Mouse (Mus musculus): ENCODE results near the gene E130208F15Rik. TPM values are rescaled to one million over a fixed set of nuclear protein-coding genes. Genes with fewer than 3 reads are reported as not detected.

E130208F15Rik gene
- polyA plus RNA-seq, 1 experiment from 2014 or later: not detected

DNA sequence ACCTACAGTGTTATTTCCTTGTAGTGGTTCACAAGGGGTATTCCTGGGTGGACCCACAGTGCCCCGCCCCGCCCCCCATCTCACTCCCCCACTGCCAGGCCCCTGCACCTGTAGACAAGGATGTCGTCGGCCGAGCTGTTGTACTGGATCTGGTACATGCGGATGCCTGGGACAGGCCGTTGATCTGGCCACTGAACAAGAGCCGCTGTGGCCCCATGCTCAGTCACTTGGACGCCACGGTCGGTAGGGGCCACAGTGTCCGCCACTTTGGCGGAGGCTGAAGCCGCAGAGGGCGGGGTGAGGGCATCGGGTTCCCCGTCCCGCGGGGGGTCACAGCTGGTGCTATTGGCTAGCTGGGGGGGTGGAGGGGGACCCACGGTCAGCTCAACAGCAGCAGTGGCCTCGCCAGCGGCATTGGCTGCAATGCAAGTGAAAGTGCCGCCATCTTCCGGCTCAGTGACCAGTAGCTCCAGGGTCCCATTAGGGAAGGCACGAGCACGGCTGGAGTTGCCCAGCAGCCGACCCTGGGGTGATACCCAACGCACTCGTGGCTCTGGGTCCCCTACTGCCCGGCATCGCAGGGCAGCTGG is 37.8 kb downstream of the E130208F15Rik start:
- DNase-seq (ENCODE audit: low spot score) (no peak), ATAC-seq (replicated peaks; ENCODE audit: low FRiP score) (no peak)
- 72% methylated on average over 31 of the region's 31 CpGs for WGBS
- Histone ChIP-seq H3K36me3 (ENCODE audit: control insufficient read depth, insufficient read depth, low read length) (no peaks in the 10 kb centered on the region), H3K27me3 (replicated peaks; ENCODE audit: control insufficient read depth, insufficient read depth, low read length) (peaks cover 35% of the 10 kb centered on the region), H3K27ac (ENCODE audit: low read depth, low read length) (peak overlapping the region; percentile 80), H3K9me3 (ENCODE audit: control insufficient read depth, low read length) (no peaks in the 10 kb centered on the region), H3K4me2 (peak overlapping the region; percentile 39), H3K4me3 (ENCODE audit: low read depth, low read length) (peak overlapping the region; percentile 3; the same call in 1 of the 2 replicates), H3K9ac (ENCODE audit: low read depth, low read length) (no peak overlapping the region), H3K4me1 (replicated peaks; ENCODE audit: control insufficient read depth, insufficient read depth, low read length) (0 out of 2 replicates have a peak, but pooled peaks cover 3% of the 10 kb centered on the region)

DNA sequence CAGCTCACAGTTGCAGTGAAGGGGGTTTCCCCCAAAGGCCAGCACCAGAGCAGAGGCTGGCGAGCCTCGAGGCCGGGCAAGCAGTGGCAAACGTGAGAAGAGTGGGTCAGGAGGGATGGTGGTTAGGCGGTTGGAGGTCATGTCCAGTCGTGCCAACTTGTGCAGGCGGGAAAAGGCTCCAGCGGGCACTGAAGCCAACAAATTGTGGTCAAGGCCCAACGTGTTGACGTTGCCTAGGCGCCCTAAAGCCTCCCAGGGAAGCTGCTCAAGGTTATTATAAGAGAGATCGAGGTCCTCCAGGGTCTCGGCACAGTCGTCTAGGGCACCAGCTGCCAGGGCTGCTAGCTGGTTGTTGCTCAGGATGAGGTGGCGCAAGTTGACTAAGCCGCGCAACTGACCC is 38.5 kb downstream of the E130208F15Rik start:
- H3K4me1 ChIP-seq (replicated peaks; ENCODE audit: control insufficient read depth, insufficient read depth, low read length): 0 out of 2 replicates have a peak, but pooled peaks cover 3% of the 10 kb centered on the region
- no peak for ATAC-seq (replicated peaks; ENCODE audit: low FRiP score)
- H3K36me3 ChIP-seq (ENCODE audit: control insufficient read depth, insufficient read depth, low read length): no peaks in the 10 kb centered on the region
- 85% methylated on average over 17 of the region's 17 CpGs for WGBS
- peaks cover 39% of the 10 kb centered on the region for H3K27me3 ChIP-seq (replicated peaks; ENCODE audit: control insufficient read depth, insufficient read depth, low read length)
- no peaks in the 10 kb centered on the region for H3K9me3 ChIP-seq (ENCODE audit: control insufficient read depth, low read length)
- H3K27ac ChIP-seq (ENCODE audit: low read depth, low read length): peak overlapping the region; percentile 80
- no peak overlapping the region for H3K9ac ChIP-seq (ENCODE audit: low read depth, low read length)
- peak overlapping the region; percentile 39; the same call in 1 of the 2 replicates for H3K4me2 ChIP-seq
- peak overlapping the region; percentile 3; the same call in 1 of the 2 replicates for H3K4me3 ChIP-seq (ENCODE audit: low read depth, low read length)
- no peak for DNase-seq (ENCODE audit: low spot score)

DNA sequence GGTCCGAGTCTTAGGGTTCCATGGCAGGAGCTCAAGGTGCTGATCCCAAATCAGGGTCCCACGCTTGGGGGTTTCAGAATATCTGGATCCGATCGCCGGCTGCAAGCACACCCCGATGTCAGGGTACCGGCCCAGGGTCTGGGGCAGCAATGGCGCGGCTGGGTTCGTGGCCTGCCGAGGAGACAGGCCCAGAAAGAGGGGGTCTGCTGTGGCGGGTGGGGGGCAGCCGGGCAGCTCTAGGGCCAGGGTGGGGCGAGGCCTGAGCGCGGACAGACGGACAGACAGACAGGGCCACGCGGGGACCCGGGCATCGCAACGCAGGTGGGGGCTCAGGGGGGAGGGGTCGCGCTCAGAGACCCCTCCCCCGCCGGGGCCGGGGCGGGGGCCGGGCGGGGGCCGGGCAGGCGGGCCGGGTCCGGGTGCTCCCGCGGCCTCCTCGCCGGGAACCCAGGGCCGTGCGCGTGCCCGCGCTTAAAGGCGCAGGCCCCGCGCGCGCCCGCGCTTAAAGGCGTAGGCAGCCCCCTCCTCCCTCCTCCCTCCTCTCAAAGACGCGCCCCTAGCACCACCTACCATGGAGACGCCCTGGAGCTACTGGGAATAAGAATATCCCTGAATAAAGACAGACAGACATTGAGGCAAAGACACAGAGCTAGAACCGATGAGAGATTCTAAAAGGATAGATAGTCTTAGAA is 41.3 kb downstream of the E130208F15Rik start, which contains the start of gene Lrfn3:
Gene Lrfn3 (minus strand): TSS at position 121 of the 692 bp plus-strand sequence.
- Histone ChIP-seq H3K4me2 (peak within 1 kb of the TSS; percentile 70), H3K4me1 (replicated peaks; ENCODE audit: control insufficient read depth, insufficient read depth, low read length) (no peaks in the 10 kb centered on the region), H3K9ac (ENCODE audit: low read depth, low read length) (peak within 1 kb of the TSS; percentile 64), H3K27me3 (replicated peaks; ENCODE audit: control insufficient read depth, insufficient read depth, low read length) (peaks cover 39% of the 10 kb centered on the region), H3K27ac (ENCODE audit: low read depth, low read length) (no peak within 1 kb of the TSS; the same call in 1 of the 2 replicates), H3K36me3 (ENCODE audit: control insufficient read depth, insufficient read depth, low read length) (no peaks in the 10 kb centered on the region), H3K4me3 (ENCODE audit: low read depth, low read length) (peak within 1 kb of the TSS; percentile 60), H3K9me3 (ENCODE audit: control insufficient read depth, low read length) (no peaks in the 10 kb centered on the region)
- WGBS: 2% methylated on average over 45 of the region's 55 CpGs
- ATAC-seq (replicated peaks; ENCODE audit: low FRiP score): no peak; the same call in 1 of the 2 replicates
- DNase-seq (ENCODE audit: low spot score): no peak

DNA sequence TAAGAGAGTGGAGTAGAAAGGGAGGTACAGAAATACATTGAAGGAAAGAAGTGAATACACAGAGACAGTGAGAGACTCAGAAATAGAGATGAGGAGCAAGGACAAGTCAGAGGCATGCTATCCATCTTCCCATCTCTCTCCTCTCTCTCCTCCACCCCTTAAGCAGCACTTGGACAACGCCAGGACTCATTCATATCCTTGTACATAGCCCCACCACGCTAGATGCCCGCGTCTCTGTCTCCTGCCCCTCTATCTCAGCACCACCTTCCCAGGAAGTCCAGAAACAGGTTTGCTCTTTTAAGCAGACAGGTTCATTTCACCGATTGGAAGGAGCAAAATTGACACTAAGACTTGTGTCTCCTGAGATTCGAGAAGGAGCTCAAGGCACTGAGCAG is 41.8 kb downstream of the E130208F15Rik start:
- no peak overlapping the region for H3K9ac ChIP-seq (ENCODE audit: low read depth, low read length)
- no peaks in the 10 kb centered on the region for H3K36me3 ChIP-seq (ENCODE audit: control insufficient read depth, insufficient read depth, low read length)
- H3K4me1 ChIP-seq (replicated peaks; ENCODE audit: control insufficient read depth, insufficient read depth, low read length): no peaks in the 10 kb centered on the region
- 55% methylated on average over 6 of the region's 6 CpGs for WGBS
- DNase-seq (ENCODE audit: low spot score): no peak
- H3K27ac ChIP-seq (ENCODE audit: low read depth, low read length): no peak overlapping the region
- peak overlapping the region; percentile 70 for H3K4me2 ChIP-seq
- peak overlapping the region; percentile 60 for H3K4me3 ChIP-seq (ENCODE audit: low read depth, low read length)
- no peak for ATAC-seq (replicated peaks; ENCODE audit: low FRiP score)
- H3K27me3 ChIP-seq (replicated peaks; ENCODE audit: control insufficient read depth, insufficient read depth, low read length): peaks cover 39% of the 10 kb centered on the region
- no peaks in the 10 kb centered on the region for H3K9me3 ChIP-seq (ENCODE audit: control insufficient read depth, low read length)

DNA sequence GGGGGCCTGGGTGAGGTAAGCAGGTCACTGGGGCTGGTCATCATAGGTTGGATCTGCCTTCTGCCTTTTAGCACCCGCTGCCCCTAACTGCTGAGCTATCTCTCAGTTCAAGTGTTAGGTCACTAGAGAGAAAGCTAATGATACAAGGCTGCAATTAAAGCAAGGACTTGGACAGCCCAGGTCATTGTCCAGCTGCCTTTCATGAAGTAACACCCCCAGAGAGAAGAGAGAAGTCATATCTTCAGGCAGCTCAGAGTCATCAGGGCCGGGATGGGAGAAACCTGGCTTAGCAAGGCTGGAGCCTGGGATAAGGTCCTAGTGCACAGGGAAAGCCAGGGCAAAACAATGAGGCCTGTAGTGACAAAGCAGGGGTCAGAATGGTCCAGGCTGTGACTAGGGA is 45.9 kb downstream of the E130208F15Rik start:
- peaks cover 18% of the 10 kb centered on the region for H3K27me3 ChIP-seq (replicated peaks; ENCODE audit: control insufficient read depth, insufficient read depth, low read length)
- no peak overlapping the region for H3K9ac ChIP-seq (ENCODE audit: low read depth, low read length)
- no peak overlapping the region for H3K4me3 ChIP-seq (ENCODE audit: low read depth, low read length)
- H3K27ac ChIP-seq (ENCODE audit: low read depth, low read length): no peak overlapping the region
- no peaks in the 10 kb centered on the region for H3K36me3 ChIP-seq (ENCODE audit: control insufficient read depth, insufficient read depth, low read length)
- H3K9me3 ChIP-seq (ENCODE audit: control insufficient read depth, low read length): no peaks in the 10 kb centered on the region
- no peak for DNase-seq (ENCODE audit: low spot score)
- no peak for ATAC-seq (replicated peaks; ENCODE audit: low FRiP score)
- no peak overlapping the region for H3K4me2 ChIP-seq
- no peaks in the 10 kb centered on the region for H3K4me1 ChIP-seq (replicated peaks; ENCODE audit: control insufficient read depth, insufficient read depth, low read length)
- WGBS: 62% methylated on average over 2 of the region's 2 CpGs

Other genes with a start within 250 kb of the E130208F15Rik start
- 3.9 and 4.1 TPM in 2 replicates for gene Zfp82, start 248.8 kb upstream of the E130208F15Rik start, polyA plus RNA-seq (2014; fragmentation: Nextera tagmentation; extraction: Ambion mirVana)
- 0.32 and 0.43 TPM in 2 replicates for gene Gm26920, start 231.3 kb upstream of the E130208F15Rik start, polyA plus RNA-seq (2014; fragmentation: Nextera tagmentation; extraction: Ambion mirVana)
- gene Zfp566, start 231.2 kb upstream of the E130208F15Rik start, polyA plus RNA-seq (2014; fragmentation: Nextera tagmentation; extraction: Ambion mirVana): 7.6 and 7.7 TPM in 2 replicates
- gene Zfp260, start 227.0 kb upstream of the E130208F15Rik start, polyA plus RNA-seq (2014; fragmentation: Nextera tagmentation; extraction: Ambion mirVana): 48.6 and 54.6 TPM in 2 replicates
- gene Zfp382, start 199.8 kb upstream of the E130208F15Rik start, polyA plus RNA-seq (2014; fragmentation: Nextera tagmentation; extraction: Ambion mirVana): 2.8 and 2.9 TPM in 2 replicates
- gene Zfp146, start 152.0 kb upstream of the E130208F15Rik start, polyA plus RNA-seq (2014; fragmentation: Nextera tagmentation; extraction: Ambion mirVana): 7.5 and 8.8 TPM in 2 replicates
- gene Cox7a1, start 137.6 kb upstream of the E130208F15Rik start, polyA plus RNA-seq (2014; fragmentation: Nextera tagmentation; extraction: Ambion mirVana): 4.7 and 5.1 TPM in 2 replicates
- gene Capns1, start 122.9 kb upstream of the E130208F15Rik start, polyA plus RNA-seq (2014; fragmentation: Nextera tagmentation; extraction: Ambion mirVana): 45.1 and 54.9 TPM in 2 replicates
- gene Polr2i, start 89.8 kb upstream of the E130208F15Rik start, polyA plus RNA-seq (2014; fragmentation: Nextera tagmentation; extraction: Ambion mirVana): 109 and 129 TPM in 2 replicates
- gene Tbcb, start 89.5 kb upstream of the E130208F15Rik start, polyA plus RNA-seq (2014; fragmentation: Nextera tagmentation; extraction: Ambion mirVana): 124 and 126 TPM in 2 replicates
- not detected in 2 replicates for gene Ovol3, start 86.0 kb upstream of the E130208F15Rik start, polyA plus RNA-seq (2014; fragmentation: Nextera tagmentation; extraction: Ambion mirVana)
- gene Thap8, start 41.6 kb upstream of the E130208F15Rik start, polyA plus RNA-seq (2014; fragmentation: Nextera tagmentation; extraction: Ambion mirVana): not detected in 2 replicates
- 15.3 and 16.0 TPM in 2 replicates for gene Wdr62, start 41.3 kb upstream of the E130208F15Rik start, polyA plus RNA-seq (2014; fragmentation: Nextera tagmentation; extraction: Ambion mirVana)
- 16.3 and 17.6 TPM in 2 replicates for gene Clip3, start 30.0 kb upstream of the E130208F15Rik start, polyA plus RNA-seq (2014; fragmentation: Nextera tagmentation; extraction: Ambion mirVana)
- gene Alkbh6, start 13.0 kb upstream of the E130208F15Rik start, polyA plus RNA-seq (2014; fragmentation: Nextera tagmentation; extraction: Ambion mirVana): 38.7 and 43.4 TPM in 2 replicates
- 25.6 and 28.9 TPM in 2 replicates for gene Syne4, start 6.9 kb upstream of the E130208F15Rik start, polyA plus RNA-seq (2014; fragmentation: Nextera tagmentation; extraction: Ambion mirVana)
- 13.5 and 14.6 TPM in 2 replicates for gene Sdhaf1, start 2.2 kb downstream of the E130208F15Rik start, polyA plus RNA-seq (2014; fragmentation: Nextera tagmentation; extraction: Ambion mirVana)
- gene Lrfn3, start 41.0 kb downstream of the E130208F15Rik start, polyA plus RNA-seq (2014; fragmentation: Nextera tagmentation; extraction: Ambion mirVana): 3.5 TPM in 2 replicates
- 60.6 and 61.9 TPM in 2 replicates for gene Tyrobp, start 92.0 kb downstream of the E130208F15Rik start, polyA plus RNA-seq (2014; fragmentation: Nextera tagmentation; extraction: Ambion mirVana)
- 2.2 and 2.9 TPM in 2 replicates for gene Hcst, start 98.1 kb downstream of the E130208F15Rik start, polyA plus RNA-seq (2014; fragmentation: Nextera tagmentation; extraction: Ambion mirVana)
- 1.8 and 3.6 TPM in 2 replicates for gene Nfkbid, start 100.0 kb downstream of the E130208F15Rik start, polyA plus RNA-seq (2014; fragmentation: Nextera tagmentation; extraction: Ambion mirVana)
- 18.4 and 19.1 TPM in 2 replicates for gene Aplp1, start 123.8 kb downstream of the E130208F15Rik start, polyA plus RNA-seq (2014; fragmentation: Nextera tagmentation; extraction: Ambion mirVana)
- 0.22 and 0.95 TPM in 2 replicates for gene Kirrel2, start 135.9 kb downstream of the E130208F15Rik start, polyA plus RNA-seq (2014; fragmentation: Nextera tagmentation; extraction: Ambion mirVana)
- 0.26 and 0.27 TPM in 2 replicates for gene Nphs1, start 136.6 kb downstream of the E130208F15Rik start, polyA plus RNA-seq (2014; fragmentation: Nextera tagmentation; extraction: Ambion mirVana)
- gene Prodh2, start 171.9 kb downstream of the E130208F15Rik start, polyA plus RNA-seq (2014; fragmentation: Nextera tagmentation; extraction: Ambion mirVana): 19.0 and 19.5 TPM in 2 replicates
- gene Arhgap33, start 213.3 kb downstream of the E130208F15Rik start, polyA plus RNA-seq (2014; fragmentation: Nextera tagmentation; extraction: Ambion mirVana): 7.1 and 7.5 TPM in 2 replicates
- 3.9 and 5.4 TPM in 2 replicates for gene Hspb6, start 230.4 kb downstream of the E130208F15Rik start, polyA plus RNA-seq (2014; fragmentation: Nextera tagmentation; extraction: Ambion mirVana)
- gene Proser3, start 230.6 kb downstream of the E130208F15Rik start, polyA plus RNA-seq (2014; fragmentation: Nextera tagmentation; extraction: Ambion mirVana): 10.7 and 13.0 TPM in 2 replicates
- 38.7 and 41.0 TPM in 2 replicates for gene Lin37, start 238.1 kb downstream of the E130208F15Rik start, polyA plus RNA-seq (2014; fragmentation: Nextera tagmentation; extraction: Ambion mirVana)
- gene U2af1l4, start 241.6 kb downstream of the E130208F15Rik start, polyA plus RNA-seq (2014; fragmentation: Nextera tagmentation; extraction: Ambion mirVana): 71.0 and 73.1 TPM in 2 replicates
- gene Gm49396, start 241.6 kb downstream of the E130208F15Rik start, polyA plus RNA-seq (2014; fragmentation: Nextera tagmentation; extraction: Ambion mirVana): 6.8 and 8.0 TPM in 2 replicates
- gene Psenen, start 241.9 kb downstream of the E130208F15Rik start, polyA plus RNA-seq (2014; fragmentation: Nextera tagmentation; extraction: Ambion mirVana): 85.2 and 102 TPM in 2 replicates
- 3.1 and 3.7 TPM in 2 replicates for gene Igflr1, start 243.7 kb downstream of the E130208F15Rik start, polyA plus RNA-seq (2014; fragmentation: Nextera tagmentation; extraction: Ambion mirVana)